Mouse (Mus musculus) megakaryocyte-erythroid progenitor cell, adult 5 weeks (primary cell): Measurements from ENCODE around the gene Rassf5. TPM values are rescaled to one million over a fixed set of nuclear protein-coding genes. Genes with fewer than 3 reads are reported as not detected.

Source experiments
- polyA plus RNA-seq: library from polyadenylated mRNA; stranded (reverse); fragments of >175 nt; gene quantifications from 2 replicates; pipeline ENCODE4 v1.2.3, GENCODE M21; 2012

Gene Rassf5
- polyA plus RNA-seq, result 12.6 and 14.1 TPM in 2 replicates

DNA sequence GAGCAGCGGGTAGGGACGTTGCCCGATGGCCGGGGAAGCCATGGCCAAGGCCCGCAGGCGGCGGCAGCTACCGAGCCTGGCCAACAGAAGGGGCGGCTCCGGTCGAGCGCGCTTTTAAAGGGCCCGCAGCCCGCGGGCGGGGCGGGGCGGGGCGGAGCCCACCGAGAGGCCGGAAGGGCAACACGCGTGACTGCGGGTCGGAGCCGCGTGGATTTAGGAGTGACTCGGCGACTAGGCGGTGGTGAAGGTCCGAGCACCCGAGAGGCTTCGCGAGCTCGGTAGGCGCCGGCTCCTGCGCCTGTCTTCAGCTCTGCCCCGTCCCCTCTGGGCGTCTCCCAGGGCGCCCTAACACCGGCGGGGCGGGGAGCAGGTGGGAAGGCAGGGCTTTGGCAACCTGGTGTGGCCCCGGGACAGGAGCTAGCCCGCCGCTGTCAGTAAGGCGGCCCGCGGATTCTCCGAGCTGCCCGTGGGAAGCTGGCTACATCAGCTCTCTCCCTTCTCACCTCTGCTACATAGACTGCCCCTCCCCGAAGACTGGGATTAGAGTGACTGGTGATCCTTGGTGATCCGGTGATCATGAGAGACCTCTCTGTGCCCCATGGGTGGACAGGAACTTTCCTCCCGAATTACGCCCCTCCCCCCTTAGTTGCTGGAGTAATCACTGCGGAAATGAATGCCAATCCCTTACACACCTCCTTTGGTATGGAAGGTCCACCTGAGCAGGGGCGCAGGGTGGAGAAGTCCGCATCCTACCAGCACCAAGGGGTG lies at the start of gene Rassf5:
Rassf5 (minus strand) TSS at position 170 of the 768 bp plus-strand sequence.

DNA sequence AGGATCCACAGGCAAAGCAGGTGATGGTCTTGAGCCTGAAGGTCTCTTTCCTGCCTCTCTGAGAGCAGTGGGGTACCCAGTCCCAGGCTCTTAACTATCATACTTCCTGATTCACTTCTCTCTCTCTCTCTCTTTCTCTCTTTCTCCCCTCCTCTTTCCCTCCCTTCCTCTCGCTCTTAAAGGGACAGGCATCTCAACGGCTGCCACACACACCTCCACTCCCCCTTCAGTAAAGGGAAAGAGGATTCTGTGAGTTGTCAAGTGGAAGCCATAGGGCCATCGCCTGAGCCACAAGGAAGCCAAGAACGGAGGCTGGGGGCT lies 34.4 kb upstream of the Rassf5 start, which contains the start of gene Ikbke:
Ikbke (minus strand) TSS at position 151 of the 321 bp plus-strand sequence.

DNA sequence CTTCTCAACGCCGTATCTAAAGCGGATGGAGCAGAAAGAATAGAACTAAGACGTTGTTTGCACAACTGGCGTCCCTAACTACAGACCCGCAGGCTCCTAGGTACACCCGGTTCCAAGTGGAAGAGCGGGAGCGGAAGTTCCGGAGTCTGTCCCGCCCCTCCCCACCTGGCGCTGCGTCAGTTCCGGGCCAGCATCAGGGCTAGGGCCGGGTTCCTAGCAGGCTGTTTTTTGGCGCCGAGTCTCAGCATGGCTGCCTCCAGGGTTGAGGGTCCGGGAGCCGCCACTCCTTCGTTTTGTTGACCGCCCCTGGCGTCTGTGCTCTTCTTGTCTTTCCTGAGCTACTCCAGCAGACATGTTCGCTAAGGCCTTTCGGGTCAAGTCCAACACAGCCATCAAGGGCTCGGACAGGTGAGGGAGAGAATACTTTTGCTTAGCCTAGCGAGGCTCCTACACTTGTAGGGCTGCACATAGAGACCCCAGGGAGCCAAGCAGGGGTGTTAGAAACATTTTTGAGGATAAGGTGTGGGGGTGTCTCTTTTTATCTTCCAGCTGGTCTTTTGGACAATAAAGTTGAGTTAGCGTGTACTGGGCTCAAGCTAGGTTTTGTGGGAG lies 91.9 kb downstream of the Rassf5 start, which contains the start of gene Eif2d:
Eif2d (plus strand) TSS at position 164 of the 612 bp plus-strand sequence.

DNA sequence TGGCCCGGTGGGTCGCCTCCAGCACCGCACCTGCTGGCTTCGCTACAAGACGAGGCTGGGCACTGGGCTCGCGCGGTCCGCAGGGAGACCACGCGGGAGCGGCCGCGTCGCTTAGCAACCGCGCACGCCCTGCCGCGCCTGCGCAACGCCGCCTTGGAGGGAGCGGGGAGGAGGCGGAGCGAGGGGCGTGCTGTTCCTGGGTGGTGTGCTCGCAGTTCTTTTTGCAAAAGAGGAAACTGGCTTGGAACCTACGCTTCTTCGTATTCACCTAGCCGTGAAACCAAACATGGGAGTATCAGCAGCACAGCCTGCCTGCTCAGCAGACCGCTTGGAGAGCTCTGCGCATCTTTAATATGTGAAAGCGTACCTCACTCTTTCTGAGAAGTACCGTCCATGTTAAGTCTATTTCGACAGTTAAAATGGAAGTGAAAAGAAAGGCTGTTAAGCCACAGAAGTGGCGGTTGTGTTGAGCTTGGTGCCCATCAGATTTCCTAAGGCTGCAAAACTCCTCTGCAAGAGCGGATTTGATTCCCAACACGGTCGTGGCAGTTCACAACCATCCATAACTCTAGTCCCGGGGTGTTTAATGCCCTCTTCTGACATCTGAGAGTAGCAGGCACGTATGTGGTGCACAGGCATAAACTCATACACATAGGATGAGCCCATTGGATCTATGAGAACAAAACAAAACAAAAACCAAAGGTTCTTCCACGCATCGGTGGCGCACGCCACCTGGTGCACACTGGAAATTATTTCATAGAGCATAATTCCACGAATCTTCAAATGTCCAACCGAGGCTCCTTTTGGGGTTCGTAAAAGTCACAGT lies 106.7 kb downstream of the Rassf5 start, which contains the start of gene Dyrk3:
Dyrk3 (minus strand) TSS at position 150 of the 826 bp plus-strand sequence.

Other genes starting within 250 kb of the Rassf5 start
- gene Il10, start 225.4 kb downstream of the Rassf5 start, polyA plus RNA-seq, result not detected in 2 replicates
- 313 and 344 TPM in 2 replicates for gene Mapkapk2, start 147.4 kb downstream of the Rassf5 start, polyA plus RNA-seq
- gene Dyrk3, start 106.9 kb downstream of the Rassf5 start, polyA plus RNA-seq, result 13.4 and 24.3 TPM in 2 replicates
- 19.7 and 20.1 TPM in 2 replicates for gene Eif2d, start 92.1 kb downstream of the Rassf5 start, polyA plus RNA-seq
- 28.8 and 34.4 TPM in 2 replicates for gene Ikbke, start 34.3 kb upstream of the Rassf5 start, polyA plus RNA-seq